Mouse (Mus musculus): ENCODE results near the gene Gm3183.
"Not testable (repeated sequence)": the region's sequence is repeated elsewhere in the genome, so short reads cannot be mapped to it uniquely, and the experiment has no call there.

Gene Gm3183

DNA sequence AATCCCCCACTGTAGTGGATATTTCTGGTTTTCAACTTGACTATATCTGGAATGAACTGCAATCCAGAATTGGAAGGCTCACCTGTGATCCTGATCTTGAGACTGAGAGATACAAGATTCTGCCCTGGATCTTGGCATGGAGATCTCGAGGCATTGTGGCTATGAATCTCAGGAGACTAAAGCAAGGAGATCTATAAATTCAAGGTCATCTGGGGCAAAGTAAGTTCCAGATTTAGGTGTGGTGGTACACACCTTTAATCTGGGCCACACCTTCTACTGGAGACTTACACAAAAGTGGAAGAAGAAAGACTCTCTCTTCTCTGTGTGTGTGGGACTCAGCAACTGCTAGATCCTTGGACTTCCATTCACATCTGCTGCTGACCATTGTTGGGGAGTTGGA lies at the start of gene Gm3183:
Gene Gm3183 (plus strand): TSS at position 301 of the 400 bp plus-strand sequence.
- not testable (repeated sequence) for DNase-seq
